Mouse (Mus musculus) cerebellum, postnatal 4 days (tissue): ENCODE measurements at regions not wholly inside any gene's neighbourhood (a gene's known extent, or its start where the extent isn't known, plus 50 kb on each side); places are given as distances from the start of the nearest gene placed in this dataset.

Source experiments
- DNase-seq, 2 experiments: peaks; one replicate each; pipeline ENCODE4 v3.0.0; 2022; ENCODE audit warnings: low spot score in 2 of 2, mixed read lengths in 1 of 2

- DNase-seq = no peak
Observed at GRCm38 (mm10) chr14:66584699-66585098, 575.7 kb upstream of the Gulo start.

DNA sequence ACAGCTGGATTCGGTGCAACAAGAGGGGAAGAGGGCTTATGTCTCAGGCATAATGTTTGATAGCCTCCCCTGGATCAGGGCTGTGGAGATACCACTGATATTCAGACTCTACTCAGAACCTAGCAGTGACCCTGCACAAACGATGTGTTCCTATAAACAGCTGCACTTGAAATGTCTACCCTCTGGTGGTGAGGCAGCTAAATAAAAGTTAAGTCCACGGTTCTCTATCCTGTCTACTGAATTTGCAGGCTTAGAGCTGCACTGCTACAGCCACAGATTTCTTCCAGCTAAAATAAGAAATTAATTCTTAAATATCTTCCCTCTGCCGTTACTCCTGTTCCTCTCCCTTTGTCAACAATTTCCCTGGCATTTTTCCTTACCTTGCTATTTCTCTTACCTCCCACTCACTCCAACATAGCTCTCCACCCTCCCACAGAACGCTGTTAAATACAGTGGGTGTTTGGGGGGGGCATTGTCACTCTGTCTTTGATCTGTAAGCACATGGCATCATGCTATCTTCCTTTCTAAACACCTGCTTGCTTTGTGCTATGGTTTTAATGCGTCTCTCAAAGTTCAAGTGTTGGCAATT lies 571.0 kb upstream of the Gulo start:
- no peak for DNase-seq

DNA sequence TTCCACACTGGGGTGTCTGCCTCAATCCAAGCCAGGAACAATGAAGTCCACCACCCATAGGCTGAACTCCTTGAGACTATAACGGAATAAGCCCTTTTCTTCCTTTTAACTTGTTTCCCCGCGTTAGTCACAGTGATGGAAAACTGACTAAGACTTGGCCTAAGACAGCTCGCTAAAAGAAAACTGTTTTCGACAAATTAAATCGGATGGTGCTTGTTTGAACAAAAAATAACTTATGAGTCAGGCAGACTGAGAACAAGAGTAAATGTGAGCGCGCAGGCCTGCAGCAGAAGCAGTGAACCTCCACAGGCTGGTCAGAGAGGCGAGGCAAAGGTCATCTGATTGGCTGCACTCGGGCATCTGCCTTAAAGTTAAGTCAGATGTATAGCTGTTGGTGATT lies 557.6 kb upstream of the Gulo start:
- no peak for DNase-seq

GRCm38 (mm10) chr14:66562744-66563143 lies 553.7 kb upstream of the Gulo start:
- no peak for DNase-seq

GRCm38 (mm10) chr14:66561715-66562114 lies 552.7 kb upstream of the Gulo start:
- no peak for DNase-seq

DNA sequence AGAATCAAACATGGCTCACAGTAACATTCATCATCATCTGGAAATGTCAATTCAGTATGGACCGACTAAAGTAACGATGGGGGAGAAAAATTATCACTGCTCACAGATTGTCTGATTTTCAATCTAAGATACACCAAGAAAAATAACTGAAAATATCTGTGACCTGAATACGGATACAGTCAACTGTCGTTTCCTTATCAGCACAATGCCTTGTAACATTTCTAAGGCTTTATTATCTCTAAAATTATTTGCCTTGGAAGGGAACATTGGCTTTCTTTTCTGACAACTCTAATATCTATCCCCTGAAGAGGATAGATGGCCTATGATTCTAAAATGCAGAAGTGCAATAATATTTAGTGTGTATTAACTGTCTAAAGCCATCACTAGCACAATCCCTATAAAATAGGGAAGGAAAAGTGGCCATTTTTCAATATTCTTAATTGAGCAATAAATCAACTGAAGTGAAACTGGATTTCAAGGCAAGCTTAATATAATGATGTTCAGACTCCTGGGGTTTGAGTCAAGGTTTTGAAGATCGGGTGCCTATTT lies 552.1 kb upstream of the Gulo start:
- no peak for DNase-seq

DNA sequence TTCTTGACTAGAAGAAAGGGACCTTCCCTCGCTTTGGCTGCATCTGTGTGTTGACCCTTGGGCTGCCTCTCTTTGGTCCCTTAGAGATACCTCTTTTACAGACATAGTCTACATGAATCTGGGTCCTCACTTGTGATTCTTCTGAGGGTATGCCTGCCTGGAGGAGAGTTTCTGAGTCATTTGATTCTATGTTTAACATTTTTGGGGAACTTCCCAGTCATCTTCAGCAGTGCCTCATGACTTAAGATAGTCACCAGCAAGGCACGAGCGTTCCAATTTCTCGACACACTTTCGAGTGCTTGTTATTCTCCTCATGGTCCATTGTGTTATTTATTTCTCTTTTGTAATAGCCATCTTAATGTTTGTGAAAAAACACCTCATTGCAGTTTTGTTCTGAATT lies 549.4 kb upstream of the Gulo start:
- DNase-seq = no peak

DNA sequence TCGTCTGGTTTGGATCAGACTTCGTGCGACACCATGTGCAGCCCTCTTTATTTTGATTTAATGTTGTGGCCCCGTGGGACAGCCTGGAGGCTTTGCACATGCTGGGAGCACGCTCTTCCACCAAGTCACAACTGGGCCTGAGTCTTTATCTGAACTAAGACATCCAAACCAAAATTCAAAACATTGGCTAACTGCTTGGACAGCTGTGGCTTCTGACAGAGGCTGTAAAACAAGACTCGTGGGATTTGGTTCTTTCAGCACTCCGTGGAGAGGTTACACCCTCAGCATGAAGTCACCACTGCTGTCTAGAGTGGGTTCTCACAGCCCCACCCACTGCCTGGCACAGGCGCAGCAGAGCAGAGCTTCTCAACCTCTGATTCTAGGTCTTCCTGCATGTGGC lies 548.6 kb upstream of the Gulo start:
- DNase-seq = no peak

- no peak for DNase-seq
Observed at GRCm38 (mm10) chr14:66538498-66538897, 529.5 kb upstream of the Gulo start.

- no peak for DNase-seq
Observed at GRCm38 (mm10) chr14:66534671-66535070, 525.7 kb upstream of the Gulo start.

- no peak for DNase-seq
Observed at GRCm38 (mm10) chr14:66528135-66528534, 519.1 kb upstream of the Gulo start.

DNA sequence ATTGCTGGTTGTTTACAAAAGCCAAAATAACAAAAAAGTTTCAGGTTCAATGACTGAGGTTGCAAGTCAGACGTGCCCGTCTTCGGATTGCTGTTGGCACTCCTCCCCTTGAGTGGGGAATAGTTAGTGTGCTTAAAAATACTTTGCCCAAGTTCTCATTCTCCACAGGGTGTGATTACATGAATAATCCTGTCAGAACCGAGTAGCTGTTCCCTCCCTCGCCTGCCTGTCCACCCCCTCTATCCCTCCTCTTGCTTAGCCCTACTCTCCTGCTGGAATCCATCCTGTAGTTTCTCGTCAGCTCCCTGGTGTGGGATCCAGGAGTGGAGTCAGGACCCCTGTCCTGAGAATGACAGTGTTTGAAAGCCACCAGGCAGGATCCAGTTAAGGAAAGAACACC lies 518.1 kb upstream of the Gulo start:
- DNase-seq = no peak

DNA sequence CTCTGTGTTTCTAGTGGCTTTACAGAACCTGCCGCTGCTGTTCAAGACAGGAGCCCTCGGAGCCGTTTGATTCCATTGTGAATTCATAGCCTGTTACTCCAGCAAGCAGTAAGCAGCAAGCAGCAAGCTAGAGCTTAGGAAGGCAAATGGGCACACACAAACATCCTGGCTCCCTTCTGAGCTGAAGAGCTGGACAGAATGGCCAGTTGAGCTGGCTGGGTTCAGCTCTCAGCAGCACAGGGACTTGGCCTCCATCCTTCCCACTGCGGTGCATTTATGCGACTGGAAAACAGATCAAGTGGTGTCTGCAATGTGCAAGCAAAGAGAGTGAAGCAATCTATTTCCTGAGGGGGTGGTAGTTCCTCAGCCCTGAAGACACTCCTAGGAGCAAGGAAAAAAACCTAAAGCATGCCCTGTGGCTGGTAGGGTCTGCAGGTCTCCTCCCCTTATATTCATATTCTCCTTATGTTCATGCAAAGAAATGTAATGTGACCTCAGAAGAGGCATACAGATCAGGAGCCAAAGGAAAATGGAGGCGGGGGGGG lies 513.9 kb upstream of the Gulo start:
- DNase-seq = no peak

GRCm38 (mm10) chr14:66521836-66522629 lies 513.0 kb upstream of the Gulo start:
- no peak for DNase-seq

- no peak for DNase-seq
Observed at GRCm38 (mm10) chr14:66516770-66517169, 507.8 kb upstream of the Gulo start.

GRCm38 (mm10) chr14:66510750-66511149 lies 501.7 kb upstream of the Gulo start:
- no peak for DNase-seq

DNA sequence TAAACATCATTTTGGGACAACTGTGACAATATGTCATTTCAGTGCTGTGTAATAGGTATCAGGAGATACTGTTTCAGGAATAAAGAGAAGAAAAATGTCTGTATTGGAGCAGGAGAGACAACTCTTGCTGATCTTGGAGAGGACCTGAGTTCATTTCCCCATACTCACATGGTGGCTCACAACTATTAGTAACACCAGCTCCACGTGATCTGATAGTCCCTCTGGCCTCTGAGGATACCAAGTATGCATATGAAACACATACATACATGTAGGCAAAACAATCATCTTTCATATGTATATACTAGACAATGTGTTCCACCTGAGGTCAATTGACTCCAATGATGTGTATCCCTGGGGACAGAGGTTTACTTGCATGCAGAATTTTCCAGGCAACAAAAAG lies 501.2 kb upstream of the Gulo start:
- DNase-seq = no peak

DNA sequence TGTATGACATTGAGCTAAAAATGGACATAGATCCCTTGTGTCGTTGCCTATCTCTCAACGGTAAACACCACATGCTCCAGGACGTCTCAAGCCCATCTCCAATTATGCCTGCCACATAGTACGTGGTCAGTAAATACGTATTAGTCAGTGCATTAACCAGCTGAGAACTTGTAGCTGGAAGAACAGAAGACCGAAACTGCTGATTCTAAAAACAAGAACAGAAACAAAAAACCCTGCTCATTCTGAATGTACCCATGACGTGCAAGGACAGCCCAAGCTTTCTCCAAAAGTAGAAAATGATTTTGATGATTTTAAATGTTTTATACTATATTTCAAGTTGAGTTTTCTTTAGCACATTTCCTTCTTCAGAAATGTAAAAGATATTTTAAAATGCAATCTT lies 500.7 kb upstream of the Gulo start:
- no peak for DNase-seq

- no peak for DNase-seq
Observed at GRCm38 (mm10) chr14:66501995-66502394, 493.0 kb upstream of the Gulo start.

DNA sequence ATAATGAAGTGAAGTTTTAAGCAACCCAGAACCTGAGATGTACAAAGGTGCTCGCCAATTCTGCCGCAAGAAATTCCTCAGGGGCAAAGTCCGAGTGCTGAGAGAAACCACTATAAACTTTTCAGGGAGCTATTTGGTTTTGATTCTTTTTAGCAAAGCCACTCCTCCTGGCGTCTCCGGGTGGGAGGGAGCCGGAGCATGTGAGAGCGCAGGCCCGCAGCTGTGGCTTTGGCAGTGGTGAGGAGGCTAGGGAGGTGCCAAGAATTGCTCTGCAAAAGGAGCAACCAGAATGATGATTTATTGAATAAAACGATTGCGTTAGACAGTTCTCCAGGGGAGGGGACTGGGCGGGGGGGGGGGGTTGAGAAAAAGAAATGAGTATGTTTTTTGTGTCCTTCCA lies 490.9 kb upstream of the Gulo start:
- peak in 1 of 2 experiments; percentile 68 for DNase-seq

GRCm38 (mm10) chr14:66495146-66495545 lies 486.1 kb upstream of the Gulo start:
- no peak for DNase-seq

- peak; percentile 57 to 79 for DNase-seq
Observed at GRCm38 (mm10) chr14:66494518-66494923, 485.5 kb upstream of the Gulo start.

GRCm38 (mm10) chr14:66493691-66494121 lies 484.7 kb upstream of the Gulo start:
- DNase-seq = no peak
